Mouse (Mus musculus) CH12.LX (cell line): ENCODE data around the gene Nlrp6. TPM values are rescaled to one million over a fixed set of nuclear protein-coding genes. Genes with fewer than 3 reads are reported as not detected.

Source experiments
- DNase-seq: peaks from one replicate; pipeline ENCODE4 v3.0.0-alpha.2; 2013; ENCODE audit errors: extremely low read depth
- H3K27ac ChIP-seq: 2 replicates; pipeline ENCODE4 v1.5.1; 2012; ENCODE audit warnings: low read depth, mild to moderate bottlenecking, control low read depth, moderate library complexity; ENCODE audit not compliant: insufficient read depth
- H3K27me3 ChIP-seq: replicated peaks from 2 replicates; pipeline ENCODE3; 2012; ENCODE audit warnings: inconsistent platforms
- H3K36me3 ChIP-seq, 2 experiments: replicated peaks in 1 of 2; 2 replicates each; pipeline versions ENCODE3 to v1.6.1; 2012; ENCODE audit warnings: inconsistent platforms in 1 of 2, low read length in 1 of 2, mild to moderate bottlenecking in 1 of 2, mixed read lengths in 1 of 2, moderate library complexity in 1 of 2; ENCODE audit not compliant: control insufficient read depth in 1 of 2, insufficient read depth in 1 of 2
- H3K4me1 ChIP-seq, 2 experiments: 2 replicates each; pipeline ENCODE4 v1.6.1; 2012; ENCODE audit warnings: inconsistent platforms in 1 of 2, moderate library complexity in 1 of 2; ENCODE audit not compliant: insufficient read depth in 2 of 2, control insufficient read depth in 1 of 2
- H3K4me2 ChIP-seq: 2 replicates; pipeline ENCODE4 v1.6.1; 2012; ENCODE audit warnings: low read depth, mild to moderate bottlenecking, control low read depth; ENCODE audit not compliant: poor library complexity, insufficient read depth, severe bottlenecking
- H3K4me3 ChIP-seq, 3 experiments: fragments of 150-350 bp in 1 of 3; sonication (generic) in 1 of 3; replicated peaks in 1 of 3; 2 replicates each; pipeline versions ENCODE3 to v1.5.1; 2011 to 2012; ENCODE audit warnings: low read depth in 2 of 3, low read length in 2 of 3, mild to moderate bottlenecking in 2 of 3, moderate library complexity in 2 of 3, control low read depth in 1 of 3, improper control_type of control experiment in 1 of 3, inconsistent platforms in 1 of 3, mixed read lengths in 1 of 3; ENCODE audit not compliant: poor library complexity in 1 of 3
- H3K79me2 ChIP-seq: replicated peaks from 2 replicates; pipeline ENCODE4 v1.6.1; 2012; ENCODE audit warnings: mild to moderate bottlenecking, moderate library complexity; ENCODE audit not compliant: control insufficient read depth, poor library complexity, insufficient read depth, severe bottlenecking; ENCODE audit errors: extremely low read depth
- H3K9ac ChIP-seq: 2 replicates; pipeline ENCODE4 v1.6.1; 2012; ENCODE audit warnings: low read depth, mild to moderate bottlenecking, control low read depth, moderate library complexity; ENCODE audit not compliant: insufficient read depth
- H3K9me3 ChIP-seq: replicated peaks from 2 replicates; pipeline ENCODE3; 2012; ENCODE audit warnings: low read length, inconsistent platforms, mixed read lengths
- CHD2 ChIP-seq: IDR thresholded peaks from 2 replicates; pipeline ENCODE4 v1.6.1; 2011; ENCODE audit warnings: low read length, improper control_type of control experiment
- E2F4 ChIP-seq: IDR thresholded peaks from 2 replicates; pipeline ENCODE4 v1.6.1; 2011; ENCODE audit warnings: low read depth, low read length, improper control_type of control experiment; ENCODE audit not compliant: insufficient replicate concordance
- ELF1 ChIP-seq: IDR thresholded peaks from 2 replicates; pipeline ENCODE4 v1.6.1; 2014; ENCODE audit warnings: low read depth, mild to moderate bottlenecking, inconsistent platforms, low read length, improper control_type of control experiment
- EP300 ChIP-seq: IDR thresholded peaks from 2 replicates; pipeline ENCODE4 v1.6.1; 2011; ENCODE audit warnings: low read length, improper control_type of control experiment
- ETS1 ChIP-seq: conservative IDR thresholded peaks from 2 replicates; pipeline ENCODE4 v1.6.1; 2012; ENCODE audit warnings: low read depth, mild to moderate bottlenecking, inconsistent platforms, low read length, improper control_type of control experiment, moderate library complexity
- HCFC1 ChIP-seq: IDR thresholded peaks from 2 replicates; pipeline ENCODE4 v1.6.1; 2012; ENCODE audit warnings: low read depth, mild to moderate bottlenecking, inconsistent platforms, low read length, improper control_type of control experiment
- IRF4 ChIP-seq: IDR thresholded peaks from 2 replicates; pipeline ENCODE4 v1.6.1; 2014; ENCODE audit warnings: low read depth, mild to moderate bottlenecking, inconsistent platforms, low read length, improper control_type of control experiment
- JUN ChIP-seq: IDR thresholded peaks from 2 replicates; pipeline ENCODE4 v1.6.1; 2011; ENCODE audit warnings: low read depth, mild to moderate bottlenecking, low read length, improper control_type of control experiment, moderate library complexity; ENCODE audit not compliant: insufficient read depth
- JUND ChIP-seq: conservative IDR thresholded peaks from 2 replicates; pipeline ENCODE4 v1.6.1; 2011; ENCODE audit warnings: low read depth, low read length, improper control_type of control experiment
- KAT2A ChIP-seq: IDR thresholded peaks from 2 replicates; pipeline ENCODE4 v1.6.1; 2012; ENCODE audit warnings: low read length, improper control_type of control experiment, inconsistent platforms; ENCODE audit not compliant: insufficient replicate concordance
- MAFK ChIP-seq: IDR thresholded peaks from 2 replicates; pipeline ENCODE4 v1.6.1; 2011; ENCODE audit warnings: low read length, improper control_type of control experiment; ENCODE audit not compliant: insufficient replicate concordance
- MAX ChIP-seq: IDR thresholded peaks from 2 replicates; pipeline ENCODE4 v1.6.1; 2011; ENCODE audit warnings: low read length, improper control_type of control experiment
- MAZ ChIP-seq: IDR thresholded peaks from 2 replicates; pipeline ENCODE4 v1.6.1; 2012; ENCODE audit warnings: low read depth, mild to moderate bottlenecking, inconsistent platforms, low read length, improper control_type of control experiment, moderate library complexity
- MYC ChIP-seq: IDR thresholded peaks from 2 replicates; pipeline ENCODE4 v1.6.1; 2011; ENCODE audit warnings: low read depth, mild to moderate bottlenecking, improper control_type of control experiment, low read length
- NRF1 ChIP-seq: IDR thresholded peaks from 2 replicates; pipeline ENCODE4 v1.6.1; 2014; ENCODE audit warnings: low read depth, mild to moderate bottlenecking, inconsistent platforms, low read length, improper control_type of control experiment, moderate library complexity
- PAX5 ChIP-seq: IDR thresholded peaks from 2 replicates; pipeline ENCODE4 v1.6.1; 2012; ENCODE audit warnings: low read length, inconsistent platforms, mixed read lengths
- RCOR1 ChIP-seq: conservative IDR thresholded peaks from 2 replicates; pipeline ENCODE4 v1.6.1; 2012; ENCODE audit warnings: low read depth, mild to moderate bottlenecking, inconsistent platforms, low read length, improper control_type of control experiment
- TCF12 ChIP-seq: IDR thresholded peaks from 2 replicates; pipeline ENCODE4 v1.6.1; 2014; ENCODE audit warnings: low read depth, mild to moderate bottlenecking, inconsistent platforms, low read length, improper control_type of control experiment
- USF1 ChIP-seq: IDR thresholded peaks from 2 replicates; pipeline ENCODE4 v1.6.1; 2014; ENCODE audit warnings: low read depth, mild to moderate bottlenecking, inconsistent platforms, low read length, improper control_type of control experiment
- USF2 ChIP-seq: conservative IDR thresholded peaks from 2 replicates; pipeline ENCODE4 v1.6.1; 2011; ENCODE audit warnings: low read depth, low read length, improper control_type of control experiment
- ZMIZ1 ChIP-seq: IDR thresholded peaks from 2 replicates; pipeline ENCODE4 v1.6.1; 2012; ENCODE audit warnings: low read depth, mild to moderate bottlenecking, inconsistent platforms, low read length, improper control_type of control experiment
- dilution Hi-C: fragments of 300-500 bp; cut with MboI; formaldehyde crosslinking; loops from 2 replicates; pipeline ENCODE4 v1.14.3; 2020; ENCODE audit warnings: low sequenced_read_pairs; ENCODE audit not compliant: extremely low pct_unique_long_range_greater_than_20kb, extremely low pct_ligation_motif_present
- in situ Hi-C: fragments of 300-500 bp; cut with MboI; formaldehyde crosslinking; loops from 3 replicates; pipeline ENCODE4 v1.14.3; 2019; ENCODE audit warnings: low sequenced_read_pairs, low pct_ligation_motif_present, low pct_unique_long_range_greater_than_20kb, mixed read lengths
- polyA plus RNA-seq: library from polyadenylated mRNA; unstranded; fragments of >175 nt; gene quantifications from 2 replicates; pipeline ENCODE4 v1.2.1, GENCODE M21; 2012; ENCODE audit warnings: low read depth; ENCODE audit not compliant: insufficient read length
- total RNA-seq, 2 experiments: library from RNA; depleted of rRNA; stranded (reverse); fragments of 300-350 nt in 1 of 2; fragments of >200 nt in 1 of 2; gene quantifications; 2 replicates each; pipeline ENCODE4 v1.2.3; 2012 to 2014

Gene Nlrp6
- total and polyA plus RNA-seq, 3 experiments, result 0.14 to 0.21 TPM; not detected in 1

- TF ChIP-seq E2F4 (no peak), JUND (0 out of 2 replicates have a peak, but pooled peaks have one; percentile 13), MAX (0 out of 2 replicates have a peak, but pooled peaks have one; percentile 37), TCF12 (peak; percentile 62; the same call in 1 of the 2 replicates), IRF4 (peak; percentile 77), NRF1 (no peak), ZMIZ1 (no peak), MAFK (no peak), RCOR1 (0 out of 2 replicates have a peak, but pooled peaks have one; percentile 26), ETS1 (peak; percentile 73), MAZ (no peak; the same call in 1 of the 2 replicates), CHD2 (peak; percentile 68), MYC (no peak; the same call in 1 of the 2 replicates)
Observed at GRCm38 (mm10) chr7:140973396-140974165, 52.9 kb downstream of the Nlrp6 start (continued).

- in situ Hi-C loops (loop anchor here (25.0 kb wide), 1 partner anchor 387 kb away; no protein-coding TSS in a partner anchor), dilution Hi-C loops (no loop called here)
- TF ChIP-seq MAZ, result no peak
- TF ChIP-seq JUN, result no peak
- TF ChIP-seq ZMIZ1, result no peak
- TF ChIP-seq USF2, result no peak
- no peak for TF ChIP-seq USF1
- no peak for TF ChIP-seq ELF1
- TF ChIP-seq PAX5, result no peak
- TF ChIP-seq KAT2A, result no peak
- no peak for TF ChIP-seq ETS1
- no peak for TF ChIP-seq HCFC1
- no peak for TF ChIP-seq EP300
- no peaks in the 10 kb centered on the region for H3K36me3 ChIP-seq
- no peak overlapping the region for H3K9ac ChIP-seq
- no peaks in the 10 kb centered on the region for H3K9me3 ChIP-seq
- DNase-seq, result no peak
- H3K4me2 ChIP-seq, result no peak overlapping the region
- H3K27me3 ChIP-seq, result no peaks in the 10 kb centered on the region
- H3K4me1 ChIP-seq, result peaks cover 10 to 55% of the 10 kb centered on the region in 2 experiments
- no peak overlapping the region; the same call in 1 of the 2 replicates for H3K27ac ChIP-seq
- no peaks in the 10 kb centered on the region for H3K79me2 ChIP-seq
- H3K4me3 ChIP-seq, result no peak overlapping the region
Observed at GRCm38 (mm10) chr7:140974940-140975339, 54.2 kb downstream of the Nlrp6 start.
